10 mouse cellular contexts compared by ENCODE assay signal in genomic region chr2:17858326-17858725, GRCm38 (mm10).
DNase-seq lines count a peak whose midpoint lies in the region; ATAC-seq lines count a peak whose summit lies in the region.
"Had no signal": no experiment of that assay in that cellular context is flagged by ENCODE, and none has a peak within 500 bp of the region (broad histone marks: within the 10 kb centered on the region; RNA-seq: fewer than 3 reads in every experiment).

No protein-coding gene starts in this region.

- H3K9ac ChIP-seq in intestine, embryonic 16.5 days (ENCODE audit: low read depth, low read length), result no peak overlapping the region
- H3K9ac ChIP-seq in intestine, embryonic 15.5 days, result no peak overlapping the region
- no peak overlapping the region for H3K9ac ChIP-seq in heart, embryonic 15.5 days
- H3K9ac ChIP-seq in stomach, embryonic 15.5 days, result no peak overlapping the region
- H3K9ac ChIP-seq: liver, embryonic 14.5 days; midbrain, embryonic 12.5 days had no signal

- H3K27ac ChIP-seq in intestine, embryonic 16.5 days (ENCODE audit: low read length), result peak overlapping the region; percentile 9; the same call in 1 of the 2 replicates
- H3K27ac ChIP-seq in intestine, embryonic 15.5 days, result no peak overlapping the region
- peak overlapping the region; percentile 23; the same call in 1 of the 2 replicates for H3K27ac ChIP-seq in heart, embryonic 15.5 days
- peak overlapping the region; percentile 77 for H3K27ac ChIP-seq in limb, embryonic 10.5 days
- peak overlapping the region; percentile 52 for H3K27ac ChIP-seq in stomach, embryonic 15.5 days
- H3K27ac ChIP-seq: liver, embryonic 14.5 days; midbrain, embryonic 12.5 days had no signal

- WGBS in intestine, embryonic 16.5 days, result 51% methylated on average over 8 of the region's 8 CpGs
- 51% methylated on average over 8 of the region's 8 CpGs for WGBS in intestine, embryonic 15.5 days
- WGBS in heart, embryonic 15.5 days, result 28% methylated on average over 8 of the region's 8 CpGs
- 65% methylated on average over 8 of the region's 8 CpGs for WGBS in limb, embryonic 10.5 days
- WGBS in stomach, embryonic 15.5 days, result 47% methylated on average over 8 of the region's 8 CpGs

- no peak for ATAC-seq in intestine, embryonic 16.5 days
- no peak for ATAC-seq in intestine, embryonic 15.5 days
- ATAC-seq in heart, embryonic 15.5 days (replicated peaks; ENCODE audit: insufficient number of reproducible peaks, insufficient read depth, low FRiP score, low read depth), result no peak
- no peak for ATAC-seq in stomach, embryonic 15.5 days (ENCODE audit: insufficient read depth, low FRiP score, low read depth)

- H3K4me1 ChIP-seq in intestine, embryonic 16.5 days (ENCODE audit: control insufficient read depth, insufficient read depth, low read length), result 0 out of 2 replicates have a peak, but pooled peaks cover 4% of the 10 kb centered on the region
- no peaks in the 10 kb centered on the region for H3K4me1 ChIP-seq in intestine, embryonic 15.5 days (replicated peaks)
- peaks cover 25% of the 10 kb centered on the region for H3K4me1 ChIP-seq in heart, embryonic 15.5 days (replicated peaks)
- H3K4me1 ChIP-seq in limb, embryonic 10.5 days, result peaks cover 47% of the 10 kb centered on the region
- H3K4me1 ChIP-seq in stomach, embryonic 15.5 days, result no peaks in the 10 kb centered on the region

- no peaks in the 10 kb centered on the region for H3K36me3 ChIP-seq in intestine, embryonic 16.5 days (ENCODE audit: control insufficient read depth, insufficient read depth, low read length)
- H3K36me3 ChIP-seq in intestine, embryonic 15.5 days, result no peaks in the 10 kb centered on the region
- H3K36me3 ChIP-seq in heart, embryonic 15.5 days, result no peaks in the 10 kb centered on the region
- H3K36me3 ChIP-seq in limb, embryonic 10.5 days, result no peaks in the 10 kb centered on the region
- H3K36me3 ChIP-seq in stomach, embryonic 15.5 days, result no peaks in the 10 kb centered on the region
- H3K36me3 ChIP-seq: midbrain, embryonic 12.5 days had no signal

- H3K9me3 ChIP-seq in intestine, embryonic 16.5 days (ENCODE audit: control insufficient read depth, low read length), result no peaks in the 10 kb centered on the region
- H3K9me3 ChIP-seq in intestine, embryonic 15.5 days, result no peaks in the 10 kb centered on the region
- H3K9me3 ChIP-seq in heart, embryonic 15.5 days (replicated peaks), result no peaks in the 10 kb centered on the region
- no peaks in the 10 kb centered on the region for H3K9me3 ChIP-seq in limb, embryonic 10.5 days (replicated peaks)
- H3K9me3 ChIP-seq in stomach, embryonic 15.5 days, result no peaks in the 10 kb centered on the region
- H3K9me3 ChIP-seq: midbrain, embryonic 12.5 days had no signal

- DNase-seq in limb, embryonic 10.5 days (ENCODE audit: low spot score), result no peak
- DNase-seq in gastrocnemius, postnatal 36 days, result no peak
- no peak for DNase-seq in cerebellum, postnatal 4 days (ENCODE audit: low spot score in 2 of 2)
- DNase-seq: thymus, postnatal 14 days had no signal

- no peak overlapping the region for H3K4me2 ChIP-seq in intestine, embryonic 16.5 days (ENCODE audit: low read depth, low read length)
- H3K4me2 ChIP-seq in intestine, embryonic 15.5 days (replicated peaks), result no peak overlapping the region
- peak overlapping the region; percentile 20; the same call in 1 of the 2 replicates for H3K4me2 ChIP-seq in heart, embryonic 15.5 days
- no peak overlapping the region for H3K4me2 ChIP-seq in stomach, embryonic 15.5 days
- H3K4me2 ChIP-seq: midbrain, embryonic 12.5 days had no signal

- no peak overlapping the region for H3K4me3 ChIP-seq in intestine, embryonic 16.5 days (ENCODE audit: low read length)
- H3K4me3 ChIP-seq in intestine, embryonic 15.5 days (replicated peaks), result no peak overlapping the region
- no peak overlapping the region for H3K4me3 ChIP-seq in heart, embryonic 15.5 days
- no peak overlapping the region for H3K4me3 ChIP-seq in limb, embryonic 10.5 days
- no peak overlapping the region for H3K4me3 ChIP-seq in stomach, embryonic 15.5 days (replicated peaks)
- H3K4me3 ChIP-seq: midbrain, embryonic 12.5 days had no signal

- intact Hi-C loops in gastrocnemius, postnatal 36 days (cut with DNase I), result no loop called here

- no peaks in the 10 kb centered on the region for H3K27me3 ChIP-seq in intestine, embryonic 16.5 days (replicated peaks; ENCODE audit: control insufficient read depth, insufficient read depth, low read length)
- no peaks in the 10 kb centered on the region for H3K27me3 ChIP-seq in intestine, embryonic 15.5 days (replicated peaks)
- H3K27me3 ChIP-seq in heart, embryonic 15.5 days, result no peaks in the 10 kb centered on the region
- H3K27me3 ChIP-seq in limb, embryonic 10.5 days (ENCODE audit: low read depth, poor library complexity, severe bottlenecking), result no peaks in the 10 kb centered on the region
- no peaks in the 10 kb centered on the region for H3K27me3 ChIP-seq in stomach, embryonic 15.5 days (replicated peaks)
